Mouse (Mus musculus) adrenal gland, adult 8-10 months (tissue): Measurements from ENCODE around the gene Pbrm1. TPM values are rescaled to one million over a fixed set of nuclear protein-coding genes. Genes with fewer than 3 reads are reported as not detected.

ENCODE experiments used
- DNase-seq: peaks from one replicate; pipeline ENCODE4 v3.0.0; 2022
- total RNA-seq, 4 experiments: library from RNA; stranded (reverse); gene quantifications; 2 replicates each; pipeline ENCODE4 v1.2.4; 2022

Gene Pbrm1
- total RNA-seq, 4 experiments from 2014 or later = 52.9 to 66.2 (median 61.2) TPM

- DNase-seq = no peak
Measured at GRCm38 (mm10) chr14:31133023-31133665, 114.2 kb downstream of the Pbrm1 start.

- DNase-seq = no peak
Measured at GRCm38 (mm10) chr14:31134015-31135000, 115.4 kb downstream of the Pbrm1 start.

GRCm38 (mm10) chr14:31135495-31136410 lies 116.8 kb downstream of the Pbrm1 start:
- DNase-seq = no peak

- DNase-seq = no peak
Measured at GRCm38 (mm10) chr14:31136411-31137280, 117.7 kb downstream of the Pbrm1 start.

GRCm38 (mm10) chr14:31137281-31137595 lies 118.3 kb downstream of the Pbrm1 start:
- DNase-seq = no peak

- no peak for DNase-seq
Measured at GRCm38 (mm10) chr14:31137791-31138190, 118.9 kb downstream of the Pbrm1 start.

- no peak for DNase-seq
Measured at GRCm38 (mm10) chr14:31138219-31138896, 119.4 kb downstream of the Pbrm1 start.

- no peak for DNase-seq
Measured at GRCm38 (mm10) chr14:31138897-31139429, 120.0 kb downstream of the Pbrm1 start.

GRCm38 (mm10) chr14:31139666-31140065 lies 120.7 kb downstream of the Pbrm1 start:
- DNase-seq = no peak

- DNase-seq = no peak
Measured at GRCm38 (mm10) chr14:31140141-31140540, 121.2 kb downstream of the Pbrm1 start.

GRCm38 (mm10) chr14:31141011-31141410 lies 122.1 kb downstream of the Pbrm1 start:
- DNase-seq = no peak

GRCm38 (mm10) chr14:31145694-31146093 lies 126.8 kb downstream of the Pbrm1 start:
- no peak for DNase-seq

- no peak for DNase-seq
Measured at GRCm38 (mm10) chr14:31160196-31161150, 141.5 kb downstream of the Pbrm1 start.

- no peak for DNase-seq
Measured at GRCm38 (mm10) chr14:31161191-31161590, 142.3 kb downstream of the Pbrm1 start.

- DNase-seq = no peak
Measured at GRCm38 (mm10) chr14:31161638-31162037, 142.7 kb downstream of the Pbrm1 start.

GRCm38 (mm10) chr14:31164067-31164466 lies 145.1 kb downstream of the Pbrm1 start:
- no peak for DNase-seq

GRCm38 (mm10) chr14:31165010-31165409 lies 146.1 kb downstream of the Pbrm1 start:
- DNase-seq = no peak

GRCm38 (mm10) chr14:31165458-31165857 lies 146.5 kb downstream of the Pbrm1 start:
- no peak for DNase-seq

GRCm38 (mm10) chr14:31165991-31166630 lies 147.2 kb downstream of the Pbrm1 start:
- DNase-seq = no peak
